Mouse (Mus musculus) kidney, postnatal 14 days (tissue): ENCODE results near the gene Sars2.
"Not testable (repeated sequence)": the region's sequence is repeated elsewhere in the genome, so short reads cannot be mapped to it uniquely, and the experiment has no call there.

Experiments used
- DNase-seq: peaks from one replicate; pipeline ENCODE4 v3.0.0; 2022; ENCODE audit warnings: mixed read lengths

The Sars2 gene

DNA sequence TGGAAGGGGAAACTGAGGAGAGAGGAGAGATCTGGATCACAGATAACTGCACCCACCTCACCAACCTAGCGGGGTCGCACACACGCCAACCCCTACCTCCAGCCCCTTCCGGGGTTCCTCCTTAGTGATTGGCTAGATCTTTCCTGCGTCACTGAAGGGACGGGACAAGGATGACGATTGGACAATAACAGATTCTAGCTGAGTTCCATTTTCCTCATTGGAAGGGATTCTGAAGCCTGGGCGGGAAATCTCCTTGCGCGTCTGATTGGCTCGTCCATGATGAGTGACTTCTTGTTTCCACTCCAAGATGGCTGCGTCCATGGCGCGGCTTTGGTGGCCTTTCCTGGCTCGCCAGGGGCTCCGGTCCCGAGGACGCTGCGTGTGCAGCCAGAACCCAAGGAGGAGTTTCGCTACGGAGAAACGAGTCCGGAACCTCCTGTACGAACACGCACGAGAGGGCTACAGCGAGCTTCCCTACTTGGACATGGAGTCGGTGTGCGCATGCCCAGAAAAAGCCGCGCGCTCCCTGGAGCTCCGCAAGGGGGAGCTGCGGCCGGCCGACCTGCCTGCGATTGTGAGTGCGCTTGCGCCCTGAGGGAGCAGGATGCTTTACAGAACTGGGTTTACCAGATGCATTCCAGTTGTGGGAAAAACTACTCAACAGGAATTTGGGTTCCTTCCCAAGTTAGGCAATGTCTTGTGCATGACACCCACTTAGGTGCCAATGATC is at the start of gene Sars2, which contains the start of gene Mrps12:
Gene Sars2 (plus strand): TSS at position 284 of the 730 bp plus-strand sequence.
Gene Mrps12 (minus strand): TSS at position 112 of the 730 bp plus-strand sequence.
- peak; percentile 97 for DNase-seq

DNA sequence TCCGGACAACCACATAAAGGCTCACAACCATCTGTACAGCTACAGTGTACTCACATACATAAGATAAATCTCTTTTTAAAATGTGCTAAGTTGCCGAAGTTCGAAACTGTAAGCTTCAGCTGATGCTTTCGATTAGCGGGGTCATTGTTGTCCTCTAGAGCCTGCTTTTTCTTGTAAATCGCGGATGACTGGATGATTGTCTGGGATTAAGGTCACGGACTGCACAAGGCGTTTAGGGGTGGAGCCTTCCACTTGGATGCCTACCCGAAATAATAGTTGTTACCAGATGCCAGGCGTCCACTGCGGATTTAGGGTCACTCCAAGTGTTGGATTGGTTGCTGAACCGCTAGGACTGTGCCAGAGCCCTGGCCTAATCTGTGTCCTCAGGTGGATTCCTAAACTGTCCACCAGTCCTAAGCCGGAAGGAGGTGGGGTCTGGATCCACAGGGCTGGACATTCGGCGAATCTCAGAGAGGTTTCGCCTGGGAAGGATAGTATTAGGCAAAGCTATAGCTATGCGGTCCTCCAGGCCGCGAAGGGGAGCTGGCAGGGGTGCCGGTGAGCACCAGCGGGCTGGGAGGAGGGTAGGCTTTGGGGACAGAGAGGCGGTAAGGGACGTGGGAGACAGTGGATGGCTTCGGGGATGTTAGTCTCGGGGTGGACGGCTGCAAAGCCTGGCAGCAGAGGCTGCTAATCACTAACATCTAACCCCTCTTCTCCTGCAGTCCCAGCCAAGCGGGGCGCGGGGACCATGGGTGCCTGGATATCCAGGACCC is 49.1 kb upstream of the Sars2 start, which contains the start of gene Fbxo27:
Gene Fbxo27 (plus strand): TSS at position 305 of the 776 bp plus-strand sequence.
- peak; percentile 16 for DNase-seq

DNA sequence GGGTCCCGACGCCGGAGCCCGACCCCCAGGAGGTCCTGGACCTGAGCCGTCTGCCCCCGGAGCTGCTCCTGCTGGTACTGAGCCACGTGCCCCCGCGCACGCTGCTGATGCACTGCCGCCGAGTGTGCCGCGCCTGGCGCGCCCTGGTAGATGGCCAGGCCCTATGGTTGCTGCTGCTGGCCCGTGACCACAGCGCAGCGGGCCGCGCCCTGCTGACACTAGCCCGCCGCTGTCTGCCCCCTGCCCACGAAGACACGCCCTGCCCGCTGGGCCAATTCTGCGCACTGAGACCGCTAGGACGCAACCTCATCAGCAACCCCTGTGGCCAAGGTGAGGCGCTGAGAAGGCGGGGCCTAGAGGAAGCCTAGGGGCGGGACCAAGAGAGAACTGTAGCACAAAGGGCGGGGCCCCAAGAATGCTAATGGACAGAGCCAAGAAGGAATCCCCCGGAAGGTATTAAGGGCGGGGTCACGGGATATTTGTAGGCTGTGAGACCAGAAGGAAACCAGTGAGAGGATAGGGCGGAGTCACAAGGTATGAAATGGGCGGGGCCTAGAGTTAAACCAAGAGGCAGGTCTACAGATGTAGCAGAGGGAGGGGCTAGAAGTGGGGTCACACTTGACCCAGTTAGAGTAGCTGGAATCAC is 48.3 kb upstream of the Sars2 start:
- DNase-seq: peak; percentile 82

DNA sequence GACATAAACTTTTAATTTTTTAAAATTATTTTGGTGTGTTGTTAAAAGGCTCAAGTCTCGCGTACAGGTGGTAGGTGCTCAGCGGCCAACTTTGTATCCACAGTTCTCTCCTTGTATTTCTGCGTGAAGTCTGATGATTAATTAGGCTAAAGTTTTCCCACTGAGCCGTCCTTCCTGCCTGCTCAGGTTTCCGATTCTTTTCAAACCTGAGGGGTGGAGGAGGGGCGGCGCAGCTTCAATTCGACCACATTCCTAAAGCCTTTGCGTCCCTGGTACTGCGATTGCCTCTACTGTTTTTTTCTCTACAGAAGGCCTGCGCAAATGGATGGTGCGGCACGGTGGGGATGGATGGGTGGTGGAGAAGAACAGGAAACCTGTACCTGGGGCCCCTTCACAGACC is 47.4 kb upstream of the Sars2 start:
- DNase-seq: no peak

DNA sequence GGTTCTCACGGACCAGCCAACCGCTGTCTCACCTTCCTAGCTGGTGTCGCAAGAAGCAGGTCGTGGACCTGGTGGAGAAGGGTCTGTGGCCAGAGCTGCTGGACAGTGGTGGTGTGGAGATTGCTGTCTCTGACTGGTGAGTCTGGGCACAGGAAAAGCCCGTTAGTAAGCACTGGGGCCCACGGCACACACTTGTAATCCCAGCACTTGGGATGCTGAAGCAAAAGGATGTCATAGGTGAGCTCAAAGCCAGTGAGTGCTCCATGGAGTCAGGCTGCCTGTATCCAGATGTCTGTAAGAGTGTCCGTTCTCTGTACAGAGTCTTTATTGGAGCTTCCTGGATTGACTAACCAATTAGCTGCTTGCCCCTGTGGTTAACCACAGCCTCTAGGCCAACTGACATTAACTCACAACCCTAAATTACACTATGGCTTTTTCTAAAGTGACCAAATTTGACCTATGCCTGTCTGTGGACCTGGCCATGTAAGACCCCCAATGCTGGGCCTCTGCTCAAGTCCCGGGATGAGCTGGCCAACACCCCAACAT is 46.8 kb upstream of the Sars2 start:
- no peak for DNase-seq

DNA sequence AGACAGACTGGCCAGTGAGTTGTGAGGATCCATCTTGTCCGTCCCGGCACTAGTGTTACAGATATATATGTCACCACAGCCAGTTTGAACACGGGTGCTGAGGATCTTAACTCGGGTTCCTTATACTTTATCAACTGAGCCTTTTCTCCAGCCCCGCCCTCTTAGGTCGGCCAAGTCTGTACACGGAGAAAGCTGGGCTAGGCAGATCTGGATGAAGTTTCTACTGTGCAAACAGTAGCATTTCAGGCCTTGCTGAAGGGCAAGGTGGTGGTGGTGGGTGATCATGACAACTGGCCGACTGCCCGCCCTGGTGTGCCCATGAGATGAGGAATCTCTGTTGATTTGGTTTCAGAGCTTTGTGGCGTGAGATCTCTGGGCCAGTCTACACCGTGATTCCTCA is 44.5 kb upstream of the Sars2 start:
- DNase-seq: no peak

DNA sequence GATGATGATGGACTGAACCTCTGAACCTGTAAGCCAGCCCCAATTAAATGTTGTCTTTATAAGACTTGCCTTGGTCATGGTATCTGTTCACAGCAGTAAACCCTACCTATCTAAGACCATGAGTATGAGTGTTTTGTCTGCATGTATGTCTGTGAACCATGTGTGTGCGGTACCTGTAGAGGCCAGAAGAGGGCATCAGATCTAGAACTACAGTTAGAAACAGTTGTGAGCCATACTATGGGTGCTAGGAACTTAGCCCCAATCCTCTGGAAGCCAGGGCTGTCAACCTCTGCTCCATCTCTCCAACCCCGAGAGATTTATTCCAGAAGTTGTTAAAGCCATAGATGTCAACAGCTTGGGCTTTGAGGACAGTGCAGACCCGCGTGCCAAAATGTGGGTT is 41.5 kb upstream of the Sars2 start:
- DNase-seq: no peak

DNA sequence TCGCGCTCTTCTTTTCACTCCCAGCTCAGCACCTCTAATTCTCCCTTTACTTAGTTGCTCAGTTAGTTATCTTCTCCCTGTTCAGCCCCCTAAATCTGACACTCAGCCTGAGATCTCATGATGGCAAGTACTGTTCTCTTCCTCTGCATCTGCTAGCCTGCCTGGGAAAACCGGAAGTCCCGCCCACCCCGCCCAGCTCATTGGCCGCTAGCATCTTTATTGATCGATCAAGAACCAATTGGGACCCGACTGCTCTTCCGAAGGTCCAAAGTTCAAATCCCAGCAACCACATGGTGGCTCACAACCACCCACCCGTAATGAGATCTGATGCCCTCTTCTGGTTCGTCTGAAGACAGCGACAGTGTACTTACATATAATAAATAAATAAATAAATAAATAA is 40.5 kb upstream of the Sars2 start:
- not testable (repeated sequence) for DNase-seq

DNA sequence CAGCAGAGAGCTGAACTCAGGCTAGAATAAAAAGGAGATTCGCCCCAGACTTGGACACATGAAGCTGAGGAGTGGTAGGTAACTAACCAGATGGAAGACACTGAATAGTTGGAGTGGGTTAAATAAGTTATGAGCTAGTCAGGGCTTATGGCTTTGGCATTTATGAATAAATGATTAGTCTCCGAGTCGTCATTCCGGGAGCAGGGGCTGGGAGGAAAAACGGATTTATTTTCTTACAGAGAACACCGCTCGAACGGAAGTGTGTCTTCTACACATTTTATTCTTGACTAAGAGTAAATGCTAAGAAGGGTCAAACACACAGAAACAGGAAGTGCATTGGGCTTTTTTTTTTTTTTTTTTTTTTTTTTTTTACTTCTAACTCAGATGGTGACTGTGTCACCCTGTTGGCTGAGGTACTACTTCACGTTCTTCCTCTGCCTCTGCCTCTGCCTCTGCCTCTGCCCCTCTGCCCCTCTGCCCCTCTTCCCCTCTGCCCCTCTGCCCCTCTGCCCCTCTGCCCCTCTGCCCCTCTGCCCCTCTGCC is 39.1 kb upstream of the Sars2 start:
- no peak for DNase-seq

DNA sequence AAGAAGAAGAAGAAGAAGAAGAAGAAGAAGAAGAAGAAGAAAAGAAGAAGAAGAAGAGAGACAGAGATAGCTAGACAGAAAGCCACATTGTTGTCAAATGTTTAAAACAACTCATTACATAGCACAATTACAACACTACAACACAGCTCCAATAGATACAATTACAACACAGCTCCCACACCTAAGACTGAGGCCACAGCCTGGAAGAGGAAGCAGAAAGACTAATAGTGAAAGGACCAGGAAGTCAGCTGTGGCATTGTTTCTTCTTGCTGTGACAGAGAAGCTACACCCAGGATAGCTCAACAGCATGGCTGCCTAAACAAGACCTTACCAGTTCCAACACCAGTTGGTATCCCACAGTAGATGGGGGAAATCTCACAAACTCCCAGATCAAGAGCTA is 32.3 kb upstream of the Sars2 start:
- no peak for DNase-seq

DNA sequence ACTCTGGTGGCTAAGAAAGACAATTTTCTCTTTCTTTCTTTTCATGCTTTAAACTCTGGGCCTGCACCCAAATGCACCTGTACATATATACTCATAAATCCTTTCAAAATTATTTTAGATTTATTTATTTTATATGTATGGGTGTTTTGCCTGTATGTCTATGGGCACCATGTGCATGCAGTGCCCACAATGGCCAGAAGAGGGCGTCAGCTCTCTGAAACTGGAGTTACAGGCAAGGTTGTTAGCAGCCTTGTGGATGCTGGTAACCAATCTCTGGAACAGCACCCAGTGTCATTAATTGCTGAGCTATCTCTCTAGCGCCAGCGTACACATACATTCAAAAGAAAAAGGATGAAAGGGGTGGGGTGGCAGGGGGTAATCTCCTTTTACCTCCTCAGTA is 30.8 kb upstream of the Sars2 start:
- no peak for DNase-seq

DNA sequence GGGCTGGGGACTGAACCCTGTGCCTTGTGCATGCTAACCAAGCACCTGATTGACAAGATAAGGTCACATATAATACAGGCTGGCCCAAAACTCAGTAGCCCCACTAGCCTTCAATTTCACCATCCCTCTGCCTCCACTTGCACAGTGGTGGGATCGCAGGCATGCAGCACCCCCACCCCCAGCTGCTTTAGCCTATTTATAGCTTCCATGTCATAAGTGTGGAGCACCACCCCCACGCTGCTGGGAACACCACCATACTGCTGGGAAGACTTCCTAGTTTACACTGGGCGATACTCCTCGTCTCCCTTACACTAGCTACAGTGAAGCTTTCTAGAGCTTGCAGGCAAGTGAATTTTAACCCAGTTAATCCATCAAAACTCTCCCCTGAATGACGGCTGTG is 27.1 kb upstream of the Sars2 start:
- DNase-seq: no peak

DNA sequence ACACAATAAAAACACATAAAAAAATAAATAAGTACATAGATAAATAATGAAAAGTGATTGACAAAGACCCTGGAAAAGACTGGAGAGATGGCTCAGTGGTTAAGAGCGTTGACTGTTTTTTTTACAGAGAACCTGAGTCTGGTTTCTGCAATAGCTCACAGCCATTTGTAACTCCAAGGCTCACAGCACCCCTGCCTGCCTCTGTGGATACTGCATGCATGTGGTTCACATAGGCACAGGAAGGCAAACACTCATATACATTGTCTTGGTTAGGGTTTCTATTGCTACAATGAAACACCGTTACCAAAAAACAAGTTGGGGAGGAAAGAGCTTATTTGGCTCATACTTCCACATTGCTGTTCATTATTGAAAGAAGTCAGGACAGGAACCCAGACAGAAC is 26.2 kb upstream of the Sars2 start:
- DNase-seq: no peak

DNA sequence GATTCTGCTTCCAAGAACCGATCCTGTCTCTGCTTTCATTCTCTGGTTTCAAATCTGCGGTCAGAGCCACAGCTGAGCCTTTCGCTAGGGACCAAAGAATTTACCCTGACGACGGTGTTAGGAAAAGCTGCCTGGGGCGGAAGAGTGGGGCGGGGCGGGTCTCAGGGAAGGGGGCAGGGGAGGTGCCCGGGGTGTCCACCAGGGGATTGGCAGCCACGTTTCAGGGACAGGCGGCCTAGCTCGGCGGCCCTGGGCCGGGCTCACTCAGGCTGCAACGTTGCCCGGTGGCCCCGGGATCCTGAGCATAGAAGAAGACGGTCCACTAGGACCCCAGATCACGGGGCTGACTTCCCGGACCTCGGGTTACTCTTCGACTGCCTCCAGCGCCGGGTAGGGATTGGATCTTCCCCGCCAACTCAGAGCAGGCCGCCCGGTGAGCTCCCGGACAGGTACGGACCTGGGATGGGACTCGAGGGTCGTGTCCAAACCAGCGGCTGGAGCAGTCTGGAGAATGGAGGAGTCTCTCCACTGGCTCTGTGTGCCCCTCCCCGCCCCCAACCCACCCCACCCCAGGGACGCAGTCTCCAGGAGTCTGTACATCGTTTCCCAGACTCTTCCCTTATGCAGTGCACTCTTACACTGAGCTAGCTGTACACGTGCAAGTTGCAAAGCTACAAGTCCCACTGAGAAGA is 25.1 kb upstream of the Sars2 start, which contains the start of gene Fbxo17:
Gene Fbxo17 (plus strand): TSS at position 215 of the 692 bp plus-strand sequence.
- peak; percentile 70 for DNase-seq

DNA sequence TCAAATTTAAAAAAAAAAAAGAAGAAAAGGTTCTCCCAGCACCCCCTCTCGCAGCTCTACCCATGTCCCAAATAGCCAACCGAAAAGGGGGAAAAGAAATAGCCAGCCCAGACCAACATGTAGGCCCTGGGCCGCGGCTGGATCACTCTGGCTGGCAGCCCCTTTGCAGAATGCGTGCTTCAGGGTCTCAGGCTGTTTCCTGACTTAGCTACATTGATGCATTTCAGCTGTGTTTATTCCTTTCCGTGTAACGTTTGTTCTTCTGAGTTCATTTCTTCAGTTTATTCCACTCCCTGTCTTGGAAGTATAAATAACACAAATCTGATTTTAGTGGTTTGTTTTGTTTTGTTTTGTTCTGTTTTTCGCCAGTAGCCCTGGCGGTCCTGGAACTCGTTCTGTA is 24.1 kb upstream of the Sars2 start:
- DNase-seq: no peak

DNA sequence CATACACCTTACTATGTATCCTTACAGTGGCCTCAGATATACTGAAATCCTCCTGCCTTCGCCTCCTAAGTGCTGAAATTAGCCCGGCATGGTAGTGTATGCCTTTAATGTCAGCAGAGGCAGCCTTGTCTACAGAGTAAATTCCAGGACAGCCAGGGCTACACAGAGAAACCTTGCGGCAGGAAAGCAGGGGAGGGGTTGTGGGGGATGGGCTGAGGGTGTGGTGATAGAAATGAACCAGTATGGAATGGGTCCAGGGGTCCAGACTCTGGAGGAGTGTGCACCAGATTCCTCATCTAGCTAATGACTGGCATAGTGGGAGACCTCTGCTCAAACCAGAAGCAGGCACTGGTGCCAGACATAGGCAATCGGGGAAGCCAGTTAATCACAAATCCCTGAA is 22.6 kb upstream of the Sars2 start:
- DNase-seq: no peak

DNA sequence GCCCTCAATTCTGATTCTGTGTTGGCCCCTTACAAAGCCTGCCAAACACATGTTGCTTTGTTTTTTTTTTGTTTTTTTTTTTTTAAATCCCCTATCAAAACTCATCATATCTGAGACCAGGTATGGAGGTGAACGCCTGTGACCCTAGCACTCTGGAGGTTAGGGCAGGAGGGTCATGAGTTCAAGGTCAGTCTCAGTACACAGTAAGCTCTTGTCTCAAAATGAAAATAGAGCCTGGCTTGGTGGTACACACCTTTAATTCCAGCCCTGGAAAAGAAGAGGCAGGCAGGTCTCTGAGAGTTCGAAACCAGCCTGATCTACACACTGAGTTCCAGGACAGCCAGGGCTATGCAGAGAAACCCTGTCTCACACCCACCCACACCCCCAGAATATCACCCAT is 22.1 kb upstream of the Sars2 start:
- no peak for DNase-seq

DNA sequence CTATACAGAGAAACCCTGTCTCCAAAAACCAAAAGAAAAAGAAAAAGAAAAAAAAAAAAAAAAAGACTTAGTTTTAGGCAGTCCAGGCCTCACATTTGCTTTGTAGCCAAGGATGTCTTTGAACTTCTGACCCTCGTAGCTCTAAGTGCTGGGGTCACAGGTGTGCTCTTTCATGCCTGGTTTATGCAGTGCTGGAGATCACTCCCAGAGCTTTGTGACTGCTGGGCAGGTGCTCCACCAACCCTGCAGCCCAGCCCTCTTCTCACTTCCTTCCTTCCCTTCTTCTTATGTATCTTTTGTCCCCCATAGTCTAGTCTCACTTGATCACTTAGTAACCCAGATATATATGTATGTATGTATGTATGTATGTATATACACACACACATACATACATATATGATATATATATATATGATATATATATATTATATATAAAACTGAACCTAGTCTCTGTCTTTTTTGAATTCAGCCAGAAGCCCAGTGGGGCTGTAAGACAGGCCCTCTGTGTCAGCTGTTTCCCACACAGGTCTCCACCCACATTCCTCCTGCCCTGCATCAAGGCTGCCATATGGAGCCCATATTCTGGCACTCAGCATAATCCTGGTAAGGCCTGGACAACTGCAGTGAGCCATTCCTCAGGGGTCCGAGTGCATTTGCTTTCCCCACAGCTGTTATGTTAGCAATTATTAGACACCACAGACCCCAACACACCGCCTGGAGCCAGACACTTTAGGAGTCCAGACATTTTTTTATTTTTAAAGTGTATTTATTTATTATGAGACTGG is 20.8 kb upstream of the Sars2 start:
- DNase-seq: no peak

DNA sequence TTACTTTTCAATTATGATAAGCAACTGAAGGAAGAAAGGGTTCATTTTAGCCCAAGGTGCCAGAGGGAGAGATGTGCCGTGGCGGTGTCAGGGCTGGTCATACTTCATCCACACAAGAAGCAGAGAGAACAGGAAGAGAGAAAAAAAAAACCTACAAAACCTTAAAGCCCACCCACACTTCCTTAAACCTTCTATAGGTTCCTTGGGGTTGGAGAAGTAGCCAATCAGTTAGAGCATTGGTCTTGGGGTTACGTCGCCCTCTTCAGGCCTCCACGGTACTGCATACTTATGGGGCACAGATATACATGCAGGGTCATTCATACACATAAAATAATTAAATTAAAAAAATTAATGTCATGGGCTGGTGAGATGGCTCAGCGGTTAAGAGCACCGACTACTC is 19.7 kb upstream of the Sars2 start:
- no peak for DNase-seq

DNA sequence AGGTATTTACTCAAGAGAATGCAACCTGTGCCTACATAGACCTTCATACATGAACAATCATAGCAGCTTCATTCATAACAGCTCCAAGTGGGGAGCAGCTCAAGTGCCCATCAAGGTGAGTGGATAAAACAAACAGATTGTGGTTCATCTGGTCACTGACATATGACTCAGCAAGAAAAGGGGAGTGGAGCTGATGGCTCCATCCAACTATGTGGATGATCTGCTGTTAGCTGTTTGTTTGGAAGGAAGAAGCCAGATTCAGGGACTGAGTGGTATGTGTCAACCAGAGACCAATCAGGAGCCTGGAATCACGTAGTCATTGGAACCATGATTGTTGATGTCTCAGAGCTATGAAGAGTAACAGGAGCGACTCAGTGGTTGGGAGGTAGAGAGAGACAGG is 17.2 kb upstream of the Sars2 start:
- no peak for DNase-seq

DNA sequence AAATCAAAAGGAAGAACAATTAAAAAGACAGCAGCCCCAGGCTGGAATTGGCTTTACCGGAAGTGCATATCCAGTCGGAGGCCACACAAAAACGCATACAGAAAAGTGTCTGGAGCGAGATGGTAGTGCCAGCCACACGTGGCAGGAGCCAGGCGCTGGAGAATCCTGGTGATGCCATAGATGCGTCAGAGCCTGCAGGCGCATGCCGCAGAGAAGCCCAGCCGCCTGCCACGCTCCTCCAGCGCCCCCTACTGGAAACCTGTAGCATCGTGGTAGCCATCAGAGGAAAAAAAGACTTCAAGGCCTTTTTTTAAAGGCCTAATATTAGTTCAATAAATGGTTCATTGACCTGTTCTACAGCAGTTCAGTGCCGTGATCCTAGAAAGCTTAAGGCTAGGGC is 15.2 kb upstream of the Sars2 start:
- DNase-seq: peak; percentile 69
